Mouse (Mus musculus): ENCODE results near the gene Snx33. TPM values are rescaled to one million over a fixed set of nuclear protein-coding genes. Genes with fewer than 3 reads are reported as not detected.
A peak's percentile ranks its signal among the peaks of the same experiment; 100 is the strongest.
"Not testable (repeated sequence)": the region's sequence is repeated elsewhere in the genome, so short reads cannot be mapped to it uniquely, and the experiment has no call there.

Gene Snx33
- polyA plus RNA-seq, 1 experiment from 2014 or later, result 25.8 TPM

GRCm38 (mm10) chr9:56949767-56950166 lies 21.6 kb upstream of the Snx33 start:
- in situ Hi-C loops (cut with MboI; ENCODE audit: low pct_unique_long_range_greater_than_20kb), result loop anchor here (10.0 to 25.0 kb wide), 2 partner anchors 55 to 488 kb away; partner anchors contain the start of gene Ppcdc
- H3K27me3 ChIP-seq, result no peaks in the 10 kb centered on the region
- ChIA-PET POLR2A (interaction anchor here (1.0 kb wide), 1 partner anchor 181 kb away, joined by 3 read pairs; no protein-coding TSS in a partner anchor), CTCF (no interaction called here)
- no peak for TF ChIP-seq CTCF (IDR thresholded peaks at IDR 0.05)
- no peak for ATAC-seq
- DNase-seq (ENCODE audit: low read depth, low spot score), result no peak

GRCm38 (mm10) chr9:56948699-56949098 lies 20.5 kb upstream of the Snx33 start:
- in situ Hi-C loops (cut with MboI; ENCODE audit: low pct_unique_long_range_greater_than_20kb), result loop anchor here (10.0 to 25.0 kb wide), 2 partner anchors 54 to 489 kb away; partner anchors contain the start of gene Ppcdc
- ATAC-seq; CTCF ChIA-PET; DNase-seq (ENCODE audit: low read depth, low spot score); H3K27me3 ChIP-seq: not testable (repeated sequence)
- POLR2A ChIA-PET, result interaction anchor here (0.7 kb wide), 2 partner anchors 99 to 102 kb away, joined by 3 to 8 read pairs; no protein-coding TSS in a partner anchor

GRCm38 (mm10) chr9:56947481-56947880 lies 19.3 kb upstream of the Snx33 start:
- in situ Hi-C loops (cut with MboI; ENCODE audit: low pct_unique_long_range_greater_than_20kb), result loop anchor here (10.0 to 25.0 kb wide), 2 partner anchors 53 to 490 kb away; partner anchors contain the start of gene Ppcdc

GRCm38 (mm10) chr9:56938374-56938773 lies 10.2 kb upstream of the Snx33 start:
- no peak for TF ChIP-seq CTCF (IDR thresholded peaks at IDR 0.05)
- DNase-seq (ENCODE audit: low read depth, low spot score) (no peak), ATAC-seq (no peak)
- POLR2A ChIA-PET, result interaction anchor here (0.7 to 2.3 kb wide), 2 partner anchors 10 to 103 kb away, joined by 3 to 11 read pairs; partner anchors contain the start of gene Snx33
- H3K27me3 ChIP-seq, result no peaks in the 10 kb centered on the region
- in situ Hi-C loops (cut with MboI; ENCODE audit: low pct_unique_long_range_greater_than_20kb), result loop anchor here (25.0 kb wide), 1 partner anchor 499 kb away; the partner anchor contains the start of gene Ppcdc
- CTCF ChIA-PET, result interaction anchor here (0.9 to 2.0 kb wide), 4 partner anchors 10 to 282 kb away, joined by 3 to 7 read pairs (median 3); no protein-coding TSS in a partner anchor

More at GRCm38 (mm10) chr9:56947481-56947880, 19.3 kb upstream of the Snx33 start:
- peak; percentile 75 for TF ChIP-seq CTCF (IDR thresholded peaks at IDR 0.05)
- CTCF ChIA-PET, result interaction anchor here (0.8 kb wide), 1 partner anchor 10 kb away, joined by 3 read pairs; the partner anchor contains the start of gene Imp3
- POLR2A ChIA-PET, result interaction anchor here (0.6 to 0.9 kb wide), 2 partner anchors 160 to 182 kb away, joined by 3 to 4 read pairs; no protein-coding TSS in a partner anchor
- not testable (repeated sequence) for DNase-seq (ENCODE audit: low read depth, low spot score); ATAC-seq; H3K27me3 ChIP-seq

GRCm38 (mm10) chr9:56937223-56938160 lies 9.3 kb upstream of the Snx33 start, which contains the start of gene Imp3:
TSS of gene Imp3 (plus strand) at chr9:56937475.
- H3K27me3 ChIP-seq, result no peaks in the 10 kb centered on the region
- DNase-seq (ENCODE audit: low read depth, low spot score) (peak; percentile 81), ATAC-seq (peak; percentile 55)
- POLR2A ChIA-PET, result interaction anchor here (0.6 to 2.3 kb wide), 6 partner anchors 9 to 502 kb away, joined by 3 to 11 read pairs (median 3); partner anchors contain the start of gene Snx33
- CTCF ChIA-PET, result interaction anchor here (0.9 to 2.0 kb wide), 5 partner anchors 10 to 283 kb away, joined by 3 to 7 read pairs (median 3); no protein-coding TSS in a partner anchor
- in situ Hi-C loops (cut with MboI; ENCODE audit: low pct_unique_long_range_greater_than_20kb), result loop anchor here (25.0 kb wide), 1 partner anchor 500 kb away; the partner anchor contains the start of gene Ppcdc
- TF ChIP-seq CTCF (IDR thresholded peaks at IDR 0.05), result peak; percentile 53

GRCm38 (mm10) chr9:56936861-56937222 lies 8.7 kb upstream of the Snx33 start:
- ATAC-seq (no peak), DNase-seq (ENCODE audit: low read depth, low spot score) (no peak)
- TF ChIP-seq CTCF (IDR thresholded peaks at IDR 0.05), result no peak
- in situ Hi-C loops (cut with MboI; ENCODE audit: low pct_unique_long_range_greater_than_20kb), result loop anchor here (25.0 kb wide), 1 partner anchor 500 kb away; the partner anchor contains the start of gene Ppcdc
- ChIA-PET POLR2A (interaction anchor here (0.6 to 2.3 kb wide), 6 partner anchors 8 to 502 kb away, joined by 3 to 11 read pairs (median 3); partner anchors contain the start of gene Snx33), CTCF (interaction anchor here (1.7 to 2.0 kb wide), 2 partner anchors 9 to 46 kb away, joined by 5 to 7 read pairs; no protein-coding TSS in a partner anchor)
- no peaks in the 10 kb centered on the region for H3K27me3 ChIP-seq

- TF ChIP-seq CTCF (IDR thresholded peaks at IDR 0.05), result no peak
- CTCF ChIA-PET, result interaction anchor here (0.6 kb wide), 1 partner anchor 120 kb away, joined by 3 read pairs; no protein-coding TSS in a partner anchor
- ATAC-seq, result no peak
Measured at GRCm38 (mm10) chr9:56930556-56930955, 2.4 kb upstream of the Snx33 start.

GRCm38 (mm10) chr9:56929496-56929895 lies 1.3 kb upstream of the Snx33 start:
- DNase-seq (ENCODE audit: low read depth, low spot score), result no peak
- POLR2A ChIA-PET, result interaction anchor here (1.8 kb wide), 1 partner anchor 8 kb away, joined by 11 read pairs; the partner anchor contains the start of gene Imp3
- peaks cover 4% of the 10 kb centered on the region for H3K27me3 ChIP-seq
- CTCF ChIA-PET, result interaction anchor here (2.0 to 2.1 kb wide), 2 partner anchors 40 to 201 kb away, joined by 6 to 16 read pairs; partner anchors contain the start of gene Man2c1
- no peak for ATAC-seq
- in situ Hi-C loops (cut with MboI; ENCODE audit: low pct_unique_long_range_greater_than_20kb), result loop anchor here (5.0 to 25.0 kb wide), 2 partner anchors 203 to 508 kb away; partner anchors contain the start of genes Man2c1 and Ppcdc
- no peak for TF ChIP-seq CTCF (IDR thresholded peaks at IDR 0.05)

More at GRCm38 (mm10) chr9:56930556-56930955, 2.4 kb upstream of the Snx33 start:
- peaks cover 4% of the 10 kb centered on the region for H3K27me3 ChIP-seq
- in situ Hi-C loops (cut with MboI; ENCODE audit: low pct_unique_long_range_greater_than_20kb), result loop anchor here (25.0 kb wide), 1 partner anchor 507 kb away; the partner anchor contains the start of gene Ppcdc
- no peak for DNase-seq (ENCODE audit: low read depth, low spot score)
- POLR2A ChIA-PET, result interaction anchor here (0.6 kb wide), 1 partner anchor 185 kb away, joined by 3 read pairs; no protein-coding TSS in a partner anchor
